In genomic region chr1:97943908-97944608, GRCm38 (mm10) we compare ENCODE assay signal across 13 mouse cellular contexts.
"Had no signal": no experiment of that assay in that cellular context is flagged by ENCODE, and none has a peak within 500 bp of the region (broad histone marks: within the 10 kb centered on the region; RNA-seq: fewer than 3 reads in every experiment).

No protein-coding gene starts in this region.

- ATAC-seq: liver, postnatal 0 days had no signal

- H3K27ac ChIP-seq: kidney, postnatal 0 days; liver, embryonic 13.5 days; lung, embryonic 15.5 days; macrophage; stomach, postnatal 0 days had no signal

- H3K4me2 ChIP-seq: limb, embryonic 12.5 days; liver, embryonic 13.5 days; lung, embryonic 15.5 days; midbrain, embryonic 11.5 days had no signal

- H3K9ac ChIP-seq: limb, embryonic 12.5 days; liver, embryonic 13.5 days; liver, postnatal 0 days; lung, embryonic 15.5 days had no signal

- H3K9me3 ChIP-seq: limb, embryonic 12.5 days; liver, embryonic 13.5 days; lung, embryonic 15.5 days; megakaryocyte, embryonic 14.5 days had no signal

- H3K4me3 ChIP-seq: limb, embryonic 12.5 days; liver, embryonic 13.5 days; lung, embryonic 15.5 days; megakaryocyte, embryonic 14.5 days had no signal

- H3K27me3 ChIP-seq: limb, embryonic 12.5 days; liver, embryonic 13.5 days; lung, embryonic 15.5 days; megakaryocyte, embryonic 14.5 days had no signal

- H3K4me1 ChIP-seq: liver, embryonic 13.5 days; lung, embryonic 15.5 days; megakaryocyte, embryonic 14.5 days had no signal

- DNase-seq: layer of hippocampus, adult 9-11 months; liver; liver, embryonic 13.5 days; liver, postnatal 0 days; lung, postnatal 14 days; thymus, postnatal 4 days had no signal

- H3K36me3 ChIP-seq: limb, embryonic 12.5 days; liver, embryonic 13.5 days; lung, embryonic 15.5 days had no signal
